Mouse (Mus musculus): ENCODE results near the gene Syce1. TPM values are rescaled to one million over a fixed set of nuclear protein-coding genes. Genes with fewer than 3 reads are reported as not detected.

Gene Syce1
- polyA plus RNA-seq (2015; fragmentation: Nextera tagmentation; extraction: Ambion mirVana) = 0.13 and 0.55 TPM in 2 replicates

GRCm38 (mm10) chr7:140787406-140788052 is at the start of gene Syce1:
Gene Syce1 (minus strand): TSS chr7:140787852.
- WGBS = 88% methylated on average over 33 of the region's 33 CpGs
- H3K9ac ChIP-seq (replicated peaks) = no peak within 1 kb of the TSS
- H3K4me2 ChIP-seq (replicated peaks) = no peak within 1 kb of the TSS
- H3K36me3 ChIP-seq = no peaks in the 10 kb centered on the region
- no peak within 1 kb of the TSS for H3K27ac ChIP-seq (replicated peaks)
- no peaks in the 10 kb centered on the region for H3K9me3 ChIP-seq
- no peaks in the 10 kb centered on the region for H3K4me1 ChIP-seq
- no peak within 1 kb of the TSS for H3K4me3 ChIP-seq
- no peaks in the 10 kb centered on the region for H3K27me3 ChIP-seq
- no peak for ATAC-seq (replicated peaks)

- no peak for ATAC-seq (replicated peaks)
- no peak overlapping the region for H3K27ac ChIP-seq (replicated peaks)
Measured at GRCm38 (mm10) chr7:140836243-140837115, 48.8 kb upstream of the Syce1 start.

GRCm38 (mm10) chr7:140835758-140836087 is 48.1 kb upstream of the Syce1 start:
- Histone ChIP-seq H3K4me3 (no peak overlapping the region), H3K9ac (replicated peaks) (no peak overlapping the region), H3K4me1 (peaks cover 7% of the 10 kb centered on the region; the same call in 1 of the 2 replicates), H3K27me3 (no peaks in the 10 kb centered on the region), H3K27ac (replicated peaks) (no peak overlapping the region), H3K9me3 (no peaks in the 10 kb centered on the region), H3K36me3 (no peaks in the 10 kb centered on the region), H3K4me2 (replicated peaks) (no peak overlapping the region)
- no peak for ATAC-seq (replicated peaks)
- WGBS = 72% methylated on average over 2 of the region's 2 CpGs

More at GRCm38 (mm10) chr7:140836243-140837115, 48.8 kb upstream of the Syce1 start:
- Histone ChIP-seq H3K36me3 (no peaks in the 10 kb centered on the region), H3K27me3 (no peaks in the 10 kb centered on the region), H3K4me2 (replicated peaks) (no peak overlapping the region), H3K9me3 (no peaks in the 10 kb centered on the region), H3K4me3 (no peak overlapping the region), H3K9ac (replicated peaks) (no peak overlapping the region), H3K4me1 (peaks cover 7% of the 10 kb centered on the region; the same call in 1 of the 2 replicates)
- WGBS = 81% methylated on average over 9 of the region's 9 CpGs

GRCm38 (mm10) chr7:140834968-140835757 is 47.5 kb upstream of the Syce1 start, which contains the start of gene Urah:
Gene Urah (plus strand): TSS chr7:140835018.
- H3K27me3 ChIP-seq = no peaks in the 10 kb centered on the region
- peaks cover 7% of the 10 kb centered on the region; the same call in 1 of the 2 replicates for H3K4me1 ChIP-seq
- no peak for ATAC-seq (replicated peaks)
- WGBS = 46% methylated on average over 20 of the region's 20 CpGs
- H3K9me3 ChIP-seq = no peaks in the 10 kb centered on the region
- H3K4me3 ChIP-seq = no peak within 1 kb of the TSS
- no peak within 1 kb of the TSS for H3K27ac ChIP-seq (replicated peaks)
- no peaks in the 10 kb centered on the region for H3K36me3 ChIP-seq
- H3K4me2 ChIP-seq (replicated peaks) = no peak within 1 kb of the TSS
- H3K9ac ChIP-seq (replicated peaks) = no peak within 1 kb of the TSS

- Histone ChIP-seq H3K4me2 (replicated peaks) (no peak overlapping the region), H3K4me1 (peaks cover 3% of the 10 kb centered on the region; the same call in 1 of the 2 replicates), H3K27ac (replicated peaks) (no peak overlapping the region), H3K9ac (replicated peaks) (no peak overlapping the region), H3K27me3 (no peaks in the 10 kb centered on the region), H3K4me3 (no peak overlapping the region), H3K9me3 (no peaks in the 10 kb centered on the region), H3K36me3 (no peaks in the 10 kb centered on the region)
- 83% methylated on average over 4 of the region's 4 CpGs for WGBS
- no peak for ATAC-seq (replicated peaks)
Measured at GRCm38 (mm10) chr7:140833341-140833740, 45.7 kb upstream of the Syce1 start.

GRCm38 (mm10) chr7:140831447-140831846 is 43.8 kb upstream of the Syce1 start:
- ATAC-seq (replicated peaks) = no peak
- peaks cover 3% of the 10 kb centered on the region; the same call in 1 of the 2 replicates for H3K4me1 ChIP-seq
- no peak overlapping the region for H3K4me3 ChIP-seq
- no peaks in the 10 kb centered on the region for H3K36me3 ChIP-seq
- 76% methylated on average over 6 of the region's 6 CpGs for WGBS
- no peak overlapping the region for H3K9ac ChIP-seq (replicated peaks)
- H3K27me3 ChIP-seq = no peaks in the 10 kb centered on the region
- H3K9me3 ChIP-seq = no peaks in the 10 kb centered on the region
- no peak overlapping the region for H3K27ac ChIP-seq (replicated peaks)
- no peak overlapping the region for H3K4me2 ChIP-seq (replicated peaks)

GRCm38 (mm10) chr7:140828171-140828881 is 40.7 kb upstream of the Syce1 start:
- no peak overlapping the region for H3K27ac ChIP-seq (replicated peaks)
- no peak for ATAC-seq (replicated peaks)
- 36% methylated on average over 8 of the region's 8 CpGs for WGBS
- no peaks in the 10 kb centered on the region for H3K36me3 ChIP-seq
- no peak overlapping the region for H3K4me2 ChIP-seq (replicated peaks)
- no peaks in the 10 kb centered on the region for H3K9me3 ChIP-seq
- no peak overlapping the region for H3K4me3 ChIP-seq
- H3K9ac ChIP-seq (replicated peaks) = no peak overlapping the region
- H3K4me1 ChIP-seq = no peaks in the 10 kb centered on the region
- H3K27me3 ChIP-seq = no peaks in the 10 kb centered on the region

GRCm38 (mm10) chr7:140822731-140823130 is 35.1 kb upstream of the Syce1 start:
- Histone ChIP-seq H3K4me1 (peaks cover 12% of the 10 kb centered on the region), H3K36me3 (no peaks in the 10 kb centered on the region), H3K27me3 (no peaks in the 10 kb centered on the region), H3K4me2 (replicated peaks) (no peak overlapping the region), H3K27ac (replicated peaks) (no peak overlapping the region), H3K9ac (replicated peaks) (no peak overlapping the region), H3K4me3 (no peak overlapping the region), H3K9me3 (no peaks in the 10 kb centered on the region)
- no peak for ATAC-seq (replicated peaks)
- 95% methylated on average over 4 of the region's 4 CpGs for WGBS

GRCm38 (mm10) chr7:140821653-140822329 is 34.1 kb upstream of the Syce1 start, which contains the start of gene Zfp941:
Gene Zfp941 (minus strand): TSS chr7:140822178.
- 1% methylated on average over 21 of the region's 21 CpGs for WGBS

GRCm38 (mm10) chr7:140821305-140821652 is 33.6 kb upstream of the Syce1 start:
- no peaks in the 10 kb centered on the region for H3K27me3 ChIP-seq
- peak; percentile 57 for ATAC-seq (replicated peaks)
- WGBS = 30% methylated on average over 5 of the region's 5 CpGs
- no peaks in the 10 kb centered on the region for H3K9me3 ChIP-seq
- peak overlapping the region; percentile 62 for H3K9ac ChIP-seq (replicated peaks)
- peak overlapping the region; percentile 69 for H3K4me2 ChIP-seq (replicated peaks)
- H3K4me1 ChIP-seq = peaks cover 12% of the 10 kb centered on the region
- H3K36me3 ChIP-seq = no peaks in the 10 kb centered on the region
- peak overlapping the region; percentile 79 for H3K27ac ChIP-seq (replicated peaks)
- H3K4me3 ChIP-seq = peak overlapping the region; percentile 52

More at GRCm38 (mm10) chr7:140821653-140822329, 34.1 kb upstream of the Syce1 start, which contains the start of gene Zfp941:
- Histone ChIP-seq H3K9me3 (no peaks in the 10 kb centered on the region), H3K27ac (replicated peaks) (peak within 1 kb of the TSS; percentile 79), H3K36me3 (no peaks in the 10 kb centered on the region), H3K27me3 (no peaks in the 10 kb centered on the region), H3K9ac (replicated peaks) (peak within 1 kb of the TSS; percentile 62), H3K4me2 (replicated peaks) (peak within 1 kb of the TSS; percentile 69), H3K4me1 (peaks cover 12% of the 10 kb centered on the region), H3K4me3 (peak within 1 kb of the TSS; percentile 52)
- ATAC-seq (replicated peaks) = peak; percentile 89

- Histone ChIP-seq H3K9me3 (no peaks in the 10 kb centered on the region), H3K4me3 (no peak overlapping the region), H3K4me1 (peaks cover 12% of the 10 kb centered on the region), H3K4me2 (replicated peaks) (no peak overlapping the region), H3K27ac (replicated peaks) (no peak overlapping the region), H3K9ac (replicated peaks) (no peak overlapping the region), H3K27me3 (no peaks in the 10 kb centered on the region), H3K36me3 (no peaks in the 10 kb centered on the region)
- ATAC-seq (replicated peaks) = no peak
- WGBS = 62% methylated on average over 4 of the region's 4 CpGs
Measured at GRCm38 (mm10) chr7:140820173-140820572, 32.5 kb upstream of the Syce1 start.
